Mouse (Mus musculus) cerebellum, postnatal 36 days (tissue): ENCODE data around the gene Enpp7.

Source experiments
- DNase-seq, 2 experiments: peaks; one replicate each; pipeline ENCODE4 v3.0.0; 2021 to 2022; ENCODE audit warnings: mixed read lengths in 2 of 2

The Enpp7 gene

GRCm38 (mm10) chr11:119036447-119036846, 48.5 kb downstream of the Enpp7 start:
- DNase-seq = no peak

DNA sequence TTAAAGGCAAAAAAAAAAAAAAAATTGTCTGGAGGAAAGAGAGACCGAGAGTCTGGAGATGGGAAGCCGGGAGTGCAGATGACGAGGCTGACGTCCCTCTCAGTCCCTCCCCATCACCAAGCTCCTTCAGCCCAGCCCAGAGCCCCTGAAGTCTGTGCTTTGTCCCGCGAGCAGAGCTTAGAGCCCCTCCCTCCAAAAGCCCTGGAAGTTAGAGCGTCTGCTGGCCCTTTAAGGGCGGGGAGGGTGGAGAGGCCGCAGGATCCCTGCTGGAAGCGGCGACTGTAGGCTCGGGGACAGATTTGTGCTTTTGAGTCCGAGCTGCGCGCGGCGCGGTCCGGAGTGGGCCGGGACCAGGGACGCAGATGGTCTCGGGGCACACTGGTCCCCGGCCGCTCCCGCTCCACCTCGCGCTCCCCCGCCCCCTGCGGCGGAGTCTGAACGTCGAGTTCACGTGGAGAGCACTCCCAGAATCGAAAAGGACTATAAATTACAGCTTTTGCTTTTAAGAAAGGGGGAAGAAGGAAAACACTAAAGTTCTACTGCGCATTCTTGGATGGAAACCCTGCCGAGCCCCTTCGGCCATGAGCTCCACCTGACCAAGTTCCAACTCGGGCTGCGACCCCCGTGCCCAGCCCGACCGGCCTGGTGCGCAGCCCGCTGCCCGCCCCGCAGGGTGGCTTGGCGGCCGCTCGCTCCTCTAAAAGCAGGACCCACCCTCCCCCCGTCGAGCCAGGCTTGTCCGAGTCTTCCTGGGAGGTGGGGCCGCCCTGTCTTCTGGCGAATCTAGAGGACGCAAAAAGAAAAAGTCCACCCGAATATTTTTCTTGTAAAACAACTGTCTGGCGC, 49.2 kb downstream of the Enpp7 start:
- DNase-seq = peak; percentile 51 to 53

GRCm38 (mm10) chr11:119037780-119038401, 49.9 kb downstream of the Enpp7 start:
- DNase-seq = no peak

GRCm38 (mm10) chr11:119038744-119039484, 50.9 kb downstream of the Enpp7 start:
- DNase-seq = no peak

DNA sequence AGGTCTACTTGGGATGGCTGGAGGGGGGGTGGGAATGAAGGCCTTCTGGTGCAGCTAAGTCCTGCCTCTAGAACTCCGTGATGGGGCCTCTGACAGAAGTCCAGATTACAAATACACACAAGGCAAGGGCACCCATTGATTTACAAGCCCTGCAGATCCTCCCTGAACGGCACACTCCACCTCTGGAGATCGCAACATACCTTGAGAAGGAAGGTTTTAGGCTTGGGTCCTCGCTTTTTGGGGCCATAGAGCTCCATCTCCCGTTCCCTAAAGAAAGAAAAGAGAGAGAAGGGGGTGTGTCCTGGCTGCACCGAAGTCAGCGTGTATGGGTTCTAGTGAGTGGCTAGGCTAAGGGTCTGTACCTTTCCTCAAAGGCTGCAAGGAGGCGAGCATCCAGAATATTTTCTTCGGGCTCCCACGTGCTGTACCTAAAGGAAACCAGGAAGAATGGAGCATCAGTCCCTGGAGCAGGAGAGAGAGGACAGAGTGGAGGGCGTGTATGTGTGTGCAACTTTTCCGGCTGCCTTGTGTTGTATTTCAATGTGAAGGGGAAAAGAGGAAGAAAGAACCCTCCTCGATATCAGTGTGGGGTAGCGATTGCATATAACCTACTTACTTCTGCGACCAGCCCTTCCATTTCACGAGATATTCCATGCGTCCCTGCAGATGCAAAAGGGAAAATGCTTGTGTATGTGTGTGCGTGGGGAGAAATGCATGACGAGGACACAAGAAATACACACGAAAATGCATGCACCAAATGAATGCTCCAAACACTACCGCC, 51.9 kb downstream of the Enpp7 start:
- no peak for DNase-seq

- peak; percentile 99 to 100 for DNase-seq
Measured at GRCm38 (mm10) chr11:119040600-119041324, 52.8 kb downstream of the Enpp7 start, which contains the start of gene Cbx8. TSS of gene Cbx8 (minus strand) at chr11:119040969.

DNA sequence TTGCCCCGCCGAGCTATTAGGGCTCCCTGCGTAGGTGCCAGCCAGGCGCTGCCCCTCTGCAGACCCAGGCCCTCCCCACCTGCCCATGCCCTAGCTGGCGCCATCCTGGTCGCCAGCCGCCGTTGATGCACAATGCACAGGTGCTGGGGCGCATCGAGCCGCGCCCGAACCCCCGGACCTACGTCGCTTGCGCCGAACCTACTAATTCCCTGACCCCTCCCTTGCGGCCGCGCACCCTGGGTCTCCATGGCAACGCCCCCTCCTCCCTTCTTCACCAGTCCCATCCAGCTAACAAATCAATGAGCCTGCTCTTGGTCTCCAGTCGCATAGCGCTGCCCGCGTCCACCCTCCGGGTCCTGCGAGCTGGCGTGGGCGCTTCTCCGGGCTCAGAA, 53.3 kb downstream of the Enpp7 start:
- no peak for DNase-seq

GRCm38 (mm10) chr11:119041750-119042465, 53.9 kb downstream of the Enpp7 start:
- DNase-seq = no peak
